Mouse (Mus musculus): Measurements from ENCODE around the gene Spata32.

DNA sequence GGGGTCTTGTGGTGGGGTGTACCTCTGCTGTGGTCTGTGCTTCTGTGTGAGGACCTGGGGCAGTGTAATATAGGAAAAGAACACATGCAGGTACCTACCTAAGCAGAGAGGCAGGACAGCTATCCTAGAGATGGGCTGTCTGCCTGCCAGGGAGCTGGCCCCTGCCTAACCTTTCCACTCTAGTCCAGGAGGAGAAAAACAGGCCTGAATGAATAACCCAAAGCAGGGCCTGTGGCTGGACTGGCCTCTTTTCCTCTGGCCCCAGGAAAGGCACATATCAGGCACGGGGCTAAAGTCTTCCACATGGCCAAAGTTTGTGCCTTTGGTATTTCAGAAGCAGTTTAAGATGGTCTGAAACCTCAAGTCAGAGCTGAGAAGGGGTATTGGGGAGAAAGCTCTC lies 37.8 kb downstream of the Spata32 start:
- TF ChIP-seq UBTF (IDR thresholded peaks at IDR 0.05; ENCODE audit: low read depth, low read length) (no peak), MEF2A (IDR thresholded peaks at IDR 0.05; ENCODE audit: borderline replicate concordance, low read depth, low read length) (no peak), ZNF384 (IDR thresholded peaks at IDR 0.05; ENCODE audit: low read depth, low read length) (no peak), CTCF (conservative IDR thresholded peaks at IDR 0.05 in 1 of 2, IDR thresholded peaks at IDR 0.05 in 1 of 2; ENCODE audit: low read depth in 2 of 2, low read length in 2 of 2) (no peak), POLR2A (IDR thresholded peaks at IDR 0.05; ENCODE audit: low read depth, low read length) (no peak), CHD2 (IDR thresholded peaks at IDR 0.05; ENCODE audit: low read length) (no peak)

Data from CH12.LX (cell line).